Mouse (Mus musculus) cerebellum, postnatal 36 days (tissue): ENCODE data around the gene Meig1.
A peak's percentile ranks its signal among the peaks of the same experiment; 100 is the strongest.
"Not testable (repeated sequence)": the region's sequence is repeated elsewhere in the genome, so short reads cannot be mapped to it uniquely, and the experiment has no call there.

Experiments used
- DNase-seq, 2 experiments: peaks; one replicate each; pipeline ENCODE4 v3.0.0; 2021 to 2022; ENCODE audit warnings: mixed read lengths in 2 of 2

The Meig1 gene

GRCm38 (mm10) chr2:3422548-3422947 is at the start of gene Meig1:
Meig1 (minus strand) TSS chr2:3422648.
- DNase-seq: no peak

- no peak for DNase-seq
Observed at GRCm38 (mm10) chr2:3456590-3456989, 34.1 kb upstream of the Meig1 start.

- no peak for DNase-seq
Observed at GRCm38 (mm10) chr2:3453096-3453495, 30.6 kb upstream of the Meig1 start.

- no peak for DNase-seq
Observed at GRCm38 (mm10) chr2:3449431-3449830, 27.0 kb upstream of the Meig1 start.

- DNase-seq: no peak
Observed at GRCm38 (mm10) chr2:3445984-3446383, 23.5 kb upstream of the Meig1 start.

GRCm38 (mm10) chr2:3444206-3444605 is 21.8 kb upstream of the Meig1 start:
- DNase-seq: peak; percentile 8 to 25

GRCm38 (mm10) chr2:3437956-3438355 is 15.5 kb upstream of the Meig1 start:
- no peak for DNase-seq

- no peak for DNase-seq
Observed at GRCm38 (mm10) chr2:3435369-3436061, 13.1 kb upstream of the Meig1 start.

- DNase-seq: no peak
Observed at GRCm38 (mm10) chr2:3430956-3431355, 8.5 kb upstream of the Meig1 start.

- no peak for DNase-seq
Observed at GRCm38 (mm10) chr2:3424579-3424910, 2.1 kb upstream of the Meig1 start.

GRCm38 (mm10) chr2:3423841-3424578 is 1.6 kb upstream of the Meig1 start, which contains the start of gene Dclre1c:
Dclre1c (plus strand) TSS chr2:3424131.
- peak; percentile 78 to 82 for DNase-seq

GRCm38 (mm10) chr2:3420157-3420556 is 2.3 kb downstream of the Meig1 start:
- DNase-seq: no peak

GRCm38 (mm10) chr2:3418883-3419431 is 3.5 kb downstream of the Meig1 start:
- peak; percentile 88 to 91 for DNase-seq

GRCm38 (mm10) chr2:3415676-3416075 is 6.8 kb downstream of the Meig1 start:
- DNase-seq: no peak

GRCm38 (mm10) chr2:3414241-3414640 is 8.2 kb downstream of the Meig1 start:
- DNase-seq: peak; percentile 43 to 45

- no peak for DNase-seq
Observed at GRCm38 (mm10) chr2:3407756-3408155, 14.7 kb downstream of the Meig1 start.

- no peak for DNase-seq
Observed at GRCm38 (mm10) chr2:3405981-3406380, 16.5 kb downstream of the Meig1 start.

- not testable (repeated sequence) for DNase-seq
Observed at GRCm38 (mm10) chr2:3397110-3397509, 25.3 kb downstream of the Meig1 start, which contains the start of gene Olah. Olah (minus strand) TSS chr2:3397210.

GRCm38 (mm10) chr2:3391945-3392344 is 30.5 kb downstream of the Meig1 start:
- no peak for DNase-seq

GRCm38 (mm10) chr2:3387105-3387860 is 35.2 kb downstream of the Meig1 start:
- no peak for DNase-seq

GRCm38 (mm10) chr2:3365127-3365526 is 57.3 kb downstream of the Meig1 start:
- no peak for DNase-seq

- no peak for DNase-seq
Observed at GRCm38 (mm10) chr2:3361067-3361466, 61.4 kb downstream of the Meig1 start.
